Mouse (Mus musculus): Measurements from ENCODE around the gene Mttp. TPM values are rescaled to one million over a fixed set of nuclear protein-coding genes. Genes with fewer than 3 reads are reported as not detected.

Gene Mttp
- polyA plus RNA-seq (2014; fragmentation: Nextera tagmentation; extraction: Ambion mirVana), result 10.2 and 13.4 TPM in 2 replicates

DNA sequence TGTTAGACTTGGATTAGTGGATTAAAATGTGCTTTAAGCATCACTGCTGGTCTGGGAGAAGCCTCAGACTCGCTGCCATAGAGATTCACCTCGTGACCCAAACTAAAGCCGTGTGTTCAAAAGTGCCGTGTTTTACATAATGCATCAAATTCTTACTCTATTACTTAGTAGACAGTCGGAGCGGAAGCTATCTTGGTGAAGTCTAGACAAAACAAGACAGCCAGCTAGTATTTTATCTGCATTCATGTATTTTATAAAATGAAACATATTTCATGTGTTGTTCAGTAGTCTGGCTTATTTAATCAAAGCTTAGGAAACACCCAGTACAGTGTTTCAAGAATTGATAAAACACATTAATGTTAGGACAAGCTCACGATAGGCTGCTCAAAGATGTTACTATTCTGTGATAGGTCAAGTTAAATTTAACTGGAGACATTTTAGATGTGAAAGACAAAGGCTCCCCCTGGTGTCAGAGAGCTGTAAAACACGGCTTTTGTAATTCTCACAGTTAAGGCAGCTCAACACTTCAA lies at the start of gene Mttp:
Mttp (minus strand) TSS at position 327 of the 530 bp plus-strand sequence.
- WGBS, result 6% methylated on average over 8 of the region's 8 CpGs
- peak within 1 kb of the TSS; percentile 73 for H3K4me2 ChIP-seq (replicated peaks; ENCODE audit: low read depth, low read length)
- H3K9ac ChIP-seq (ENCODE audit: low read depth, low read length), result peak within 1 kb of the TSS; percentile 81
- H3K27me3 ChIP-seq (ENCODE audit: control insufficient read depth, insufficient read depth, low read length), result no peaks in the 10 kb centered on the region
- H3K4me3 ChIP-seq (ENCODE audit: low read depth, low read length), result peak within 1 kb of the TSS; percentile 60
- peak; percentile 87 for DNase-seq (ENCODE audit: low spot score)
- H3K4me1 ChIP-seq (replicated peaks; ENCODE audit: control insufficient read depth, insufficient read depth, low read length), result no peaks in the 10 kb centered on the region
- H3K36me3 ChIP-seq (ENCODE audit: control insufficient read depth, insufficient read depth, low read length), result no peaks in the 10 kb centered on the region
- peak within 1 kb of the TSS; percentile 99 for H3K27ac ChIP-seq (ENCODE audit: low read depth, low read length)
- peak; percentile 18; the same call in 1 of the 2 replicates for ATAC-seq (ENCODE audit: low FRiP score)
- H3K9me3 ChIP-seq (ENCODE audit: control insufficient read depth, low read length), result no peaks in the 10 kb centered on the region

- ATAC-seq (ENCODE audit: low FRiP score) (no peak), DNase-seq (ENCODE audit: low spot score) (no peak)
- no peaks in the 10 kb centered on the region for H3K9me3 ChIP-seq (ENCODE audit: control insufficient read depth, low read length)
- 72% methylated on average over 15 of the region's 15 CpGs for WGBS
- H3K9ac ChIP-seq (ENCODE audit: low read depth, low read length), result no peak within 1 kb of the TSS
- H3K4me2 ChIP-seq (replicated peaks; ENCODE audit: low read depth, low read length), result no peak within 1 kb of the TSS
- H3K27me3 ChIP-seq (ENCODE audit: control insufficient read depth, insufficient read depth, low read length), result no peaks in the 10 kb centered on the region
- no peaks in the 10 kb centered on the region for H3K36me3 ChIP-seq (ENCODE audit: control insufficient read depth, insufficient read depth, low read length)
- H3K4me1 ChIP-seq (replicated peaks; ENCODE audit: control insufficient read depth, insufficient read depth, low read length), result no peaks in the 10 kb centered on the region
- H3K27ac ChIP-seq (ENCODE audit: low read depth, low read length), result no peak within 1 kb of the TSS
- H3K4me3 ChIP-seq (ENCODE audit: low read depth, low read length), result no peak within 1 kb of the TSS
These were observed 49.0 kb upstream of the Mttp start, which contains the start of gene 4930579F01Rik for GRCm38 (mm10) chr3:138193683-138194302. Gene 4930579F01Rik (minus strand): TSS chr3:138193825.

DNA sequence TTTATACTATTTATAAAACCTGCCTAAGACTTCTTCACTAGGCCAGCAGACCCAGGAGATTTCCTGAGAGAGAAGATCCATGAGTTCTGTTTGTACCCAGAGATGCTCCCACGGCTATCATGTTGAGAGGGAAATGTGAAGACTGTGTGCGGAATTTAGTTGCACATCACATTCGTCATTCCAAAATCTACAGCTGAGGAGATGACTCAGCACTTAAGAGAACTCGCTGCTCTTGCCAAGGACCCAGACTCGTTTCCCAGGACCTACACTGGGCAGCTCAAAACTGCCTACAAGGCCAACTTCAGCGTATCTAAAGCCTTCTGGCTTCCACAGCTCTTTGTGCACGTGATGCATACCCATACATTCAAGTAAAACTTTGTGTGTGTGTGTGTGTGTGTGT lies 47.5 kb upstream of the Mttp start:
- Histone ChIP-seq H3K4me2 (replicated peaks; ENCODE audit: low read depth, low read length) (no peak overlapping the region), H3K27me3 (ENCODE audit: control insufficient read depth, insufficient read depth, low read length) (no peaks in the 10 kb centered on the region), H3K27ac (ENCODE audit: low read depth, low read length) (no peak overlapping the region), H3K4me1 (replicated peaks; ENCODE audit: control insufficient read depth, insufficient read depth, low read length) (no peaks in the 10 kb centered on the region), H3K36me3 (ENCODE audit: control insufficient read depth, insufficient read depth, low read length) (no peaks in the 10 kb centered on the region), H3K4me3 (ENCODE audit: low read depth, low read length) (no peak overlapping the region), H3K9me3 (ENCODE audit: control insufficient read depth, low read length) (no peaks in the 10 kb centered on the region), H3K9ac (ENCODE audit: low read depth, low read length) (no peak overlapping the region)
- 92% methylated on average over 7 of the region's 7 CpGs for WGBS
- ATAC-seq (ENCODE audit: low FRiP score), result no peak
- DNase-seq (ENCODE audit: low spot score), result no peak

GRCm38 (mm10) chr3:138185995-138186930 lies 41.5 kb upstream of the Mttp start:
- DNase-seq (ENCODE audit: low spot score), result no peak
- no peak overlapping the region for H3K4me2 ChIP-seq (replicated peaks; ENCODE audit: low read depth, low read length)

GRCm38 (mm10) chr3:138185290-138185689 lies 40.5 kb upstream of the Mttp start:
- ATAC-seq (ENCODE audit: low FRiP score) (no peak), DNase-seq (ENCODE audit: low spot score) (no peak)
- Histone ChIP-seq H3K27me3 (ENCODE audit: control insufficient read depth, insufficient read depth, low read length) (no peaks in the 10 kb centered on the region), H3K4me1 (replicated peaks; ENCODE audit: control insufficient read depth, insufficient read depth, low read length) (no peaks in the 10 kb centered on the region), H3K9ac (ENCODE audit: low read depth, low read length) (no peak overlapping the region), H3K4me2 (replicated peaks; ENCODE audit: low read depth, low read length) (no peak overlapping the region), H3K4me3 (ENCODE audit: low read depth, low read length) (no peak overlapping the region), H3K36me3 (ENCODE audit: control insufficient read depth, insufficient read depth, low read length) (no peaks in the 10 kb centered on the region), H3K27ac (ENCODE audit: low read depth, low read length) (no peak overlapping the region), H3K9me3 (ENCODE audit: control insufficient read depth, low read length) (no peaks in the 10 kb centered on the region)
- 75% methylated on average over 4 of the region's 4 CpGs for WGBS

More at GRCm38 (mm10) chr3:138185995-138186930, 41.5 kb upstream of the Mttp start:
- peak overlapping the region; percentile 33 for H3K27ac ChIP-seq (ENCODE audit: low read depth, low read length)
- H3K9ac ChIP-seq (ENCODE audit: low read depth, low read length), result no peak overlapping the region
- no peaks in the 10 kb centered on the region for H3K27me3 ChIP-seq (ENCODE audit: control insufficient read depth, insufficient read depth, low read length)
- H3K4me1 ChIP-seq (replicated peaks; ENCODE audit: control insufficient read depth, insufficient read depth, low read length), result no peaks in the 10 kb centered on the region
- 86% methylated on average over 26 of the region's 26 CpGs for WGBS
- no peaks in the 10 kb centered on the region for H3K36me3 ChIP-seq (ENCODE audit: control insufficient read depth, insufficient read depth, low read length)
- no peaks in the 10 kb centered on the region for H3K9me3 ChIP-seq (ENCODE audit: control insufficient read depth, low read length)
- H3K4me3 ChIP-seq (ENCODE audit: low read depth, low read length), result no peak overlapping the region
- ATAC-seq (ENCODE audit: low FRiP score), result peak; percentile 75

DNA sequence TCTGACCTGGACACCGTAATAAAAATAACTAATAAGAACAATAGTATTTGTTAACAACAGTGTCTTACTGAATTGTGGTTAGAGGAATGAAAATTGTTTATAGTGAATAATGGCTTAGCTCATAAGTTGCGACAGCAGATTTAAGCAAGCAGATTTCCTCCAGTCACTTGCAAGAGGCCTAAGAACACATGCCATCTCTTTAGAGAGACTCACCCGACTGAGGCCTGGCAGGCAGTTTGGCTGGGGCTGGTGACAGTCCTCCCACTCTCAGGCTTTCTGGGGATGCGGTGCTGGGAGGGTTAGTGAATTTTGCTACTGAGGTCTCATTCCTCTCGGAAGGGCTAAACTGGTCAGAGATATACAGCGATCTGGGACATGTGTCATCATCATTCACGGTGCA lies 38.6 kb upstream of the Mttp start:
- Histone ChIP-seq H3K27me3 (ENCODE audit: control insufficient read depth, insufficient read depth, low read length) (no peaks in the 10 kb centered on the region), H3K9me3 (ENCODE audit: control insufficient read depth, low read length) (no peaks in the 10 kb centered on the region), H3K27ac (ENCODE audit: low read depth, low read length) (no peak overlapping the region), H3K4me1 (replicated peaks; ENCODE audit: control insufficient read depth, insufficient read depth, low read length) (no peaks in the 10 kb centered on the region), H3K4me2 (replicated peaks; ENCODE audit: low read depth, low read length) (no peak overlapping the region), H3K4me3 (ENCODE audit: low read depth, low read length) (no peak overlapping the region), H3K36me3 (ENCODE audit: control insufficient read depth, insufficient read depth, low read length) (no peaks in the 10 kb centered on the region), H3K9ac (ENCODE audit: low read depth, low read length) (no peak overlapping the region)
- 88% methylated on average over 7 of the region's 7 CpGs for WGBS
- DNase-seq (ENCODE audit: low spot score), result no peak
- no peak for ATAC-seq (ENCODE audit: low FRiP score)

GRCm38 (mm10) chr3:138182019-138182418 lies 37.3 kb upstream of the Mttp start:
- no peaks in the 10 kb centered on the region for H3K4me1 ChIP-seq (replicated peaks; ENCODE audit: control insufficient read depth, insufficient read depth, low read length)
- no peak overlapping the region for H3K4me2 ChIP-seq (replicated peaks; ENCODE audit: low read depth, low read length)
- no peak overlapping the region for H3K27ac ChIP-seq (ENCODE audit: low read depth, low read length)
- no peak for DNase-seq (ENCODE audit: low spot score)
- no peaks in the 10 kb centered on the region for H3K9me3 ChIP-seq (ENCODE audit: control insufficient read depth, low read length)
- WGBS, result 90% methylated on average over 2 of the region's 2 CpGs
- no peaks in the 10 kb centered on the region for H3K27me3 ChIP-seq (ENCODE audit: control insufficient read depth, insufficient read depth, low read length)
- H3K4me3 ChIP-seq (ENCODE audit: low read depth, low read length), result no peak overlapping the region
- no peak overlapping the region for H3K9ac ChIP-seq (ENCODE audit: low read depth, low read length)
- H3K36me3 ChIP-seq (ENCODE audit: control insufficient read depth, insufficient read depth, low read length), result no peaks in the 10 kb centered on the region
- ATAC-seq (ENCODE audit: low FRiP score), result no peak

DNA sequence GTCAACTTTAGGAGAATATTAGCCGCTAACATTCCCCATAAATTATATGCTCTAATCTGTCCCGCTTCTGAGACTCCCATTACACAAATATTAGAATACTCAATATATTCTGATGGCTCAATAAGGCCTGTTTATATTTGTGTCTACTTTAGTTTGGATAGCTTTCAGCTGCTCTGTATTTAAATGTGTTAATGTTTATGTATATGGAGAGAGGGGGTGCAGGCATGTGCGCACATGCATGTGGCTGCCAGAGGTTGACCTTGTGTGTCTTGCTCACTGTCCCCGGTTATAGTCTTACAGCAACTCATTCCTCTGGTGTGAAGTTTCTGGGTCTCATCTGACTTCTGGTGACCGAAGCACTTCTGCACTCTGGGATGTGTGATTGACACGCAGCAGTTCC lies 30.8 kb upstream of the Mttp start:
- Histone ChIP-seq H3K27me3 (ENCODE audit: control insufficient read depth, insufficient read depth, low read length) (no peaks in the 10 kb centered on the region), H3K4me3 (ENCODE audit: low read depth, low read length) (no peak overlapping the region), H3K4me2 (replicated peaks; ENCODE audit: low read depth, low read length) (no peak overlapping the region), H3K27ac (ENCODE audit: low read depth, low read length) (no peak overlapping the region), H3K9me3 (ENCODE audit: control insufficient read depth, low read length) (no peaks in the 10 kb centered on the region), H3K36me3 (ENCODE audit: control insufficient read depth, insufficient read depth, low read length) (no peaks in the 10 kb centered on the region), H3K9ac (ENCODE audit: low read depth, low read length) (no peak overlapping the region), H3K4me1 (replicated peaks; ENCODE audit: control insufficient read depth, insufficient read depth, low read length) (no peaks in the 10 kb centered on the region)
- WGBS, result 91% methylated on average over 6 of the region's 6 CpGs
- no peak for ATAC-seq (ENCODE audit: low FRiP score)
- DNase-seq (ENCODE audit: low spot score), result no peak
